Mouse (Mus musculus): ENCODE measurements at regions not wholly inside any gene's neighbourhood (a gene's known extent, or its start where the extent isn't known, plus 50 kb on each side); places are given as distances from the start of the nearest gene placed in this dataset.

GRCm38 (mm10) chr8:6166433-6166832 lies 1061.3 kb upstream of the Slc10a2 start:
- no peak for TF ChIP-seq CTCF (IDR thresholded peaks at IDR 0.05; ENCODE audit: borderline replicate concordance, insufficient read depth, low read length)
- TF ChIP-seq POLR2A (IDR thresholded peaks at IDR 0.05; ENCODE audit: low read depth, low read length), result no peak

All from embryonic fibroblast, embryonic 13.5 days (primary cell).